Mouse (Mus musculus) heart, embryonic 13.5 days (tissue): ENCODE results near the gene Eif3c. TPM values are rescaled to one million over a fixed set of nuclear protein-coding genes. Genes with fewer than 3 reads are reported as not detected.

ENCODE experiments used
- ATAC-seq: fragments of 200-750 bp; cut with Nextera tagmentation; 2 replicates; pipeline ENCODE4 v1.8.0; 2017; ENCODE audit warnings: moderate TSS enrichment; ENCODE audit not compliant: insufficient number of reproducible peaks, low FRiP score, low TSS enrichment; ENCODE audit errors: extremely low read depth
- H3K27ac ChIP-seq: fragments of 300-500 bp; sonication (generic); replicated peaks from 2 replicates; pipeline ENCODE4 v1.5.1; 2015; ENCODE audit warnings: moderate library complexity, mild to moderate bottlenecking, inconsistent platforms
- H3K27me3 ChIP-seq: fragments of 300-500 bp; sonication (generic); replicated peaks from 2 replicates; pipeline ENCODE4 v1.6.1; 2015; ENCODE audit warnings: mild to moderate bottlenecking, inconsistent platforms
- H3K36me3 ChIP-seq: fragments of 300-500 bp; sonication (generic); 2 replicates; pipeline ENCODE4 v1.6.1; 2015; ENCODE audit warnings: mild to moderate bottlenecking, inconsistent platforms
- H3K4me1 ChIP-seq: fragments of 300-500 bp; sonication (generic); 2 replicates; pipeline ENCODE4 v1.6.1; 2015; ENCODE audit warnings: inconsistent platforms
- H3K4me2 ChIP-seq: fragments of 300-500 bp; sonication (generic); 2 replicates; pipeline ENCODE4 v1.6.1; 2015; ENCODE audit warnings: inconsistent platforms, mild to moderate bottlenecking, moderate library complexity
- H3K4me3 ChIP-seq: fragments of 300-500 bp; sonication (generic); 2 replicates; pipeline ENCODE4 v1.5.1; 2015; ENCODE audit warnings: moderate library complexity, mild to moderate bottlenecking, inconsistent platforms
- H3K9ac ChIP-seq: fragments of 300-500 bp; sonication (generic); 2 replicates; pipeline ENCODE4 v1.6.1; 2015; ENCODE audit warnings: inconsistent platforms, mild to moderate bottlenecking, moderate library complexity
- H3K9me3 ChIP-seq: fragments of 300-500 bp; sonication (generic); 2 replicates; pipeline ENCODE4 v1.6.1; 2016; ENCODE audit warnings: inconsistent platforms
- WGBS: fragments of 180-500 bp; shearing (Covaris S2); methylation state at CpG from one replicate; pipeline ENCODE4 v1.1.7; 2015; ENCODE audit warnings: mixed read lengths; 5-methylcytosine and 5-hydroxymethylcytosine counted together
- polyA plus RNA-seq: library from polyadenylated mRNA; unstranded; fragments of >200 nt; fragmentation: Nextera tagmentation; extraction: Ambion mirVana; gene quantifications from 2 replicates; pipeline ENCODE4 v1.2.1, GENCODE M21; 2015

The Eif3c gene
- polyA plus RNA-seq, 1 experiment from 2014 or later: 129 TPM

- no peaks in the 10 kb centered on the region for H3K4me1 ChIP-seq
- H3K4me2 ChIP-seq: no peak overlapping the region
- 0 out of 2 replicates have a peak, but pooled peaks cover 2% of the 10 kb centered on the region for H3K27me3 ChIP-seq
- H3K27ac ChIP-seq: no peak overlapping the region
- 80% methylated on average over 5 of the region's 5 CpGs for WGBS
- ATAC-seq: no peak
- no peak overlapping the region for H3K9ac ChIP-seq
- H3K4me3 ChIP-seq: no peak overlapping the region
- H3K9me3 ChIP-seq: no peaks in the 10 kb centered on the region
- H3K36me3 ChIP-seq: no peaks in the 10 kb centered on the region
Observed at GRCm38 (mm10) chr7:126518261-126518941, 47.8 kb downstream of the Eif3c start.

GRCm38 (mm10) chr7:126511287-126511686 lies 54.9 kb downstream of the Eif3c start:
- no peaks in the 10 kb centered on the region for H3K4me1 ChIP-seq
- no peak overlapping the region for H3K27ac ChIP-seq
- H3K9ac ChIP-seq: no peak overlapping the region
- no peaks in the 10 kb centered on the region for H3K27me3 ChIP-seq
- H3K36me3 ChIP-seq: no peaks in the 10 kb centered on the region
- 61% methylated on average over 3 of the region's 3 CpGs for WGBS
- no peaks in the 10 kb centered on the region for H3K9me3 ChIP-seq
- ATAC-seq: no peak
- no peak overlapping the region for H3K4me3 ChIP-seq
- no peak overlapping the region for H3K4me2 ChIP-seq

- Histone ChIP-seq H3K4me1 (peaks cover 7% of the 10 kb centered on the region; the same call in 1 of the 2 replicates), H3K9ac (no peak overlapping the region), H3K9me3 (no peaks in the 10 kb centered on the region), H3K4me3 (no peak overlapping the region), H3K36me3 (no peaks in the 10 kb centered on the region), H3K4me2 (no peak overlapping the region), H3K27me3 (no peaks in the 10 kb centered on the region), H3K27ac (no peak overlapping the region)
- ATAC-seq: no peak
- 71% methylated on average over 8 of the region's 8 CpGs for WGBS
Observed at GRCm38 (mm10) chr7:126507126-126507778, 59.0 kb downstream of the Eif3c start.

- WGBS: 57% methylated on average over 2 of the region's 2 CpGs
- Histone ChIP-seq H3K4me3 (no peak overlapping the region), H3K27ac (no peak overlapping the region), H3K27me3 (no peaks in the 10 kb centered on the region), H3K36me3 (peaks cover 14% of the 10 kb centered on the region), H3K9me3 (no peaks in the 10 kb centered on the region), H3K9ac (no peak overlapping the region), H3K4me1 (peaks cover 19% of the 10 kb centered on the region), H3K4me2 (no peak overlapping the region)
- ATAC-seq: no peak
Observed at GRCm38 (mm10) chr7:126504913-126505312, 61.3 kb downstream of the Eif3c start.

- H3K27me3 ChIP-seq: no peaks in the 10 kb centered on the region
- H3K9me3 ChIP-seq: no peaks in the 10 kb centered on the region
- peak within 1 kb of the TSS; percentile 91 for H3K4me2 ChIP-seq
- peak; percentile 82 for ATAC-seq
- H3K9ac ChIP-seq: peak within 1 kb of the TSS; percentile 100
- peaks cover 29% of the 10 kb centered on the region for H3K36me3 ChIP-seq
- under 1% methylated on average over 61 of the region's 72 CpGs for WGBS
- peak within 1 kb of the TSS; percentile 100 for H3K4me3 ChIP-seq
- H3K27ac ChIP-seq: peak within 1 kb of the TSS; percentile 100
- peaks cover 19% of the 10 kb centered on the region for H3K4me1 ChIP-seq
Observed at GRCm38 (mm10) chr7:126503273-126503878, 62.8 kb downstream of the Eif3c start, which contains the start of gene Atxn2l. TSS of gene Atxn2l (minus strand) at chr7:126503437.

- under 1% methylated on average over 40 of the region's 40 CpGs for WGBS
- H3K27ac ChIP-seq: peak overlapping the region; percentile 100
- peak overlapping the region; percentile 100 for H3K9ac ChIP-seq
- no peaks in the 10 kb centered on the region for H3K9me3 ChIP-seq
- ATAC-seq: no peak
- peaks cover 36% of the 10 kb centered on the region for H3K36me3 ChIP-seq
- peaks cover 19% of the 10 kb centered on the region for H3K4me1 ChIP-seq
- H3K4me3 ChIP-seq: peak overlapping the region; percentile 100
- peak overlapping the region; percentile 91 for H3K4me2 ChIP-seq
- no peaks in the 10 kb centered on the region for H3K27me3 ChIP-seq
Observed at GRCm38 (mm10) chr7:126502751-126503150, 63.5 kb downstream of the Eif3c start.

GRCm38 (mm10) chr7:126502023-126502741 lies 64.0 kb downstream of the Eif3c start:
- peak; percentile 81 for ATAC-seq
- H3K27ac ChIP-seq: peak overlapping the region; percentile 100
- H3K4me3 ChIP-seq: peak overlapping the region; percentile 100
- H3K27me3 ChIP-seq: no peaks in the 10 kb centered on the region
- no peaks in the 10 kb centered on the region for H3K9me3 ChIP-seq
- H3K4me2 ChIP-seq: peak overlapping the region; percentile 91
- peak overlapping the region; percentile 100 for H3K9ac ChIP-seq
- peaks cover 19% of the 10 kb centered on the region for H3K4me1 ChIP-seq
- under 1% methylated on average over 57 of the region's 57 CpGs for WGBS
- H3K36me3 ChIP-seq: peaks cover 41% of the 10 kb centered on the region

- H3K9me3 ChIP-seq: no peaks in the 10 kb centered on the region
- H3K4me3 ChIP-seq: peak overlapping the region; percentile 100
- no peaks in the 10 kb centered on the region for H3K27me3 ChIP-seq
- no peak for ATAC-seq
- 1% methylated on average over 9 of the region's 9 CpGs for WGBS
- H3K4me2 ChIP-seq: peak overlapping the region; percentile 91
- H3K36me3 ChIP-seq: peaks cover 47% of the 10 kb centered on the region
- peak overlapping the region; percentile 100 for H3K9ac ChIP-seq
- H3K4me1 ChIP-seq: peaks cover 19% of the 10 kb centered on the region
- peak overlapping the region; percentile 100 for H3K27ac ChIP-seq
Observed at GRCm38 (mm10) chr7:126501684-126502022, 64.6 kb downstream of the Eif3c start.

GRCm38 (mm10) chr7:126499416-126499815 lies 66.8 kb downstream of the Eif3c start:
- Histone ChIP-seq H3K9me3 (no peaks in the 10 kb centered on the region), H3K4me3 (no peak overlapping the region), H3K4me2 (no peak overlapping the region), H3K4me1 (peaks cover 18% of the 10 kb centered on the region), H3K36me3 (peaks cover 69% of the 10 kb centered on the region), H3K9ac (no peak overlapping the region), H3K27ac (no peak overlapping the region), H3K27me3 (no peaks in the 10 kb centered on the region)
- no peak for ATAC-seq
- WGBS: 92% methylated on average over 7 of the region's 7 CpGs

GRCm38 (mm10) chr7:126497966-126498365 lies 68.2 kb downstream of the Eif3c start:
- Histone ChIP-seq H3K4me1 (peaks cover 12% of the 10 kb centered on the region), H3K4me2 (no peak overlapping the region), H3K9me3 (no peaks in the 10 kb centered on the region), H3K27me3 (no peaks in the 10 kb centered on the region), H3K9ac (no peak overlapping the region), H3K36me3 (peaks cover 83% of the 10 kb centered on the region), H3K27ac (no peak overlapping the region), H3K4me3 (no peak overlapping the region)
- WGBS: 88% methylated on average over 12 of the region's 12 CpGs
- no peak for ATAC-seq

GRCm38 (mm10) chr7:126496475-126496874 lies 69.7 kb downstream of the Eif3c start:
- Histone ChIP-seq H3K9ac (no peak overlapping the region), H3K9me3 (no peaks in the 10 kb centered on the region), H3K4me1 (peaks cover 10% of the 10 kb centered on the region), H3K27ac (no peak overlapping the region), H3K27me3 (no peaks in the 10 kb centered on the region), H3K36me3 (peaks cover 98% of the 10 kb centered on the region), H3K4me3 (no peak overlapping the region), H3K4me2 (no peak overlapping the region)
- 85% methylated on average over 5 of the region's 5 CpGs for WGBS
- no peak for ATAC-seq
